Mouse (Mus musculus): ENCODE results near the gene Adcy4. TPM values are rescaled to one million over a fixed set of nuclear protein-coding genes. Genes with fewer than 3 reads are reported as not detected.

Gene Adcy4
- polyA plus RNA-seq, 1 experiment from 2014 or later: 6.0 TPM

- H3K27me3 ChIP-seq: no peaks in the 10 kb centered on the region
- ATAC-seq (ENCODE audit: low FRiP score): peak; percentile 17
- WGBS: 51% methylated on average over 8 of the region's 8 CpGs
- H3K36me3 ChIP-seq: peaks cover 24% of the 10 kb centered on the region
- H3K4me3 ChIP-seq: peak overlapping the region; percentile 73
- H3K4me1 ChIP-seq (replicated peaks): peaks cover 16% of the 10 kb centered on the region
- no peaks in the 10 kb centered on the region for H3K9me3 ChIP-seq
- peak overlapping the region; percentile 81 for H3K9ac ChIP-seq
- H3K4me2 ChIP-seq: peak overlapping the region; percentile 61
- H3K27ac ChIP-seq: peak overlapping the region; percentile 90; the same call in 1 of the 2 replicates
Measured at GRCm38 (mm10) chr14:55722438-55722945, 61.4 kb downstream of the Adcy4 start.

GRCm38 (mm10) chr14:55721700-55722437 lies 62.0 kb downstream of the Adcy4 start, which contains the start of gene Rabggta:
TSS of gene Rabggta (minus strand) at chr14:55722263.
- Histone ChIP-seq H3K9me3 (no peaks in the 10 kb centered on the region), H3K27ac (peak within 1 kb of the TSS; percentile 90), H3K27me3 (no peaks in the 10 kb centered on the region), H3K4me3 (peak within 1 kb of the TSS; percentile 73), H3K4me1 (replicated peaks) (peaks cover 16% of the 10 kb centered on the region), H3K36me3 (peaks cover 30% of the 10 kb centered on the region), H3K4me2 (peak within 1 kb of the TSS; percentile 61), H3K9ac (peak within 1 kb of the TSS; percentile 81)
- peak; percentile 98 for ATAC-seq (ENCODE audit: low FRiP score)
- under 1% methylated on average over 47 of the region's 50 CpGs for WGBS

GRCm38 (mm10) chr14:55721076-55721475 lies 62.8 kb downstream of the Adcy4 start:
- peaks cover 16% of the 10 kb centered on the region for H3K4me1 ChIP-seq (replicated peaks)
- H3K27ac ChIP-seq: no peak overlapping the region
- H3K9ac ChIP-seq: peak overlapping the region; percentile 81
- H3K4me3 ChIP-seq: peak overlapping the region; percentile 73
- WGBS: 70% methylated on average over 6 of the region's 6 CpGs
- H3K4me2 ChIP-seq: peak overlapping the region; percentile 61
- H3K9me3 ChIP-seq: no peaks in the 10 kb centered on the region
- H3K27me3 ChIP-seq: no peaks in the 10 kb centered on the region
- H3K36me3 ChIP-seq: peaks cover 38% of the 10 kb centered on the region
- ATAC-seq (ENCODE audit: low FRiP score): peak; percentile 1; the same call in 1 of the 2 replicates

- no peak for ATAC-seq (ENCODE audit: low FRiP score)
- H3K9me3 ChIP-seq: no peaks in the 10 kb centered on the region
- H3K36me3 ChIP-seq: peaks cover 39% of the 10 kb centered on the region
- H3K9ac ChIP-seq: peak overlapping the region; percentile 29; the same call in 1 of the 2 replicates
- H3K27ac ChIP-seq: no peak overlapping the region
- peak overlapping the region; percentile 61 for H3K4me2 ChIP-seq
- WGBS: 93% methylated on average over 12 of the region's 12 CpGs
- peaks cover 16% of the 10 kb centered on the region for H3K4me1 ChIP-seq (replicated peaks)
- H3K27me3 ChIP-seq: no peaks in the 10 kb centered on the region
- H3K4me3 ChIP-seq: peak overlapping the region; percentile 73; the same call in 1 of the 2 replicates
Measured at GRCm38 (mm10) chr14:55720666-55721065, 63.2 kb downstream of the Adcy4 start.

- H3K9me3 ChIP-seq: no peaks in the 10 kb centered on the region
- H3K27ac ChIP-seq: no peak overlapping the region
- no peak overlapping the region for H3K4me3 ChIP-seq
- H3K27me3 ChIP-seq: no peaks in the 10 kb centered on the region
- peaks cover 39% of the 10 kb centered on the region for H3K36me3 ChIP-seq
- 92% methylated on average over 6 of the region's 6 CpGs for WGBS
- ATAC-seq (ENCODE audit: low FRiP score): no peak
- H3K4me2 ChIP-seq: no peak overlapping the region
- peaks cover 16% of the 10 kb centered on the region for H3K4me1 ChIP-seq (replicated peaks)
- no peak overlapping the region for H3K9ac ChIP-seq
Measured at GRCm38 (mm10) chr14:55719737-55720136, 64.2 kb downstream of the Adcy4 start.

Other genes with a start within 250 kb of the Adcy4 start
- gene Pck2, start 243.8 kb downstream of the Adcy4 start, polyA plus RNA-seq (2015; fragmentation: Nextera tagmentation; extraction: Ambion mirVana): 20.7 and 21.5 TPM in 2 replicates
- gene Dcaf11, start 224.1 kb downstream of the Adcy4 start, polyA plus RNA-seq (2015; fragmentation: Nextera tagmentation; extraction: Ambion mirVana): 124 and 130 TPM in 2 replicates
- gene A730061H03Rik, start 223.7 kb downstream of the Adcy4 start, polyA plus RNA-seq (2015; fragmentation: Nextera tagmentation; extraction: Ambion mirVana): 0.71 and 2.0 TPM in 2 replicates
- 0.40 and 0.54 TPM in 2 replicates for gene Fitm1, start 208.5 kb downstream of the Adcy4 start, polyA plus RNA-seq (2015; fragmentation: Nextera tagmentation; extraction: Ambion mirVana)
- gene Psme1, start 206.0 kb downstream of the Adcy4 start, polyA plus RNA-seq (2015; fragmentation: Nextera tagmentation; extraction: Ambion mirVana): 188 TPM in 2 replicates
- 15.7 and 20.4 TPM in 2 replicates for gene Emc9, start 198.8 kb downstream of the Adcy4 start, polyA plus RNA-seq (2015; fragmentation: Nextera tagmentation; extraction: Ambion mirVana)
- gene Psme2, start 193.0 kb downstream of the Adcy4 start, polyA plus RNA-seq (2015; fragmentation: Nextera tagmentation; extraction: Ambion mirVana): 198 and 215 TPM in 2 replicates
- gene Rnf31, start 192.4 kb downstream of the Adcy4 start, polyA plus RNA-seq (2015; fragmentation: Nextera tagmentation; extraction: Ambion mirVana): 18.8 and 20.8 TPM in 2 replicates
- gene Irf9, start 180.5 kb downstream of the Adcy4 start, polyA plus RNA-seq (2015; fragmentation: Nextera tagmentation; extraction: Ambion mirVana): 9.0 and 10.0 TPM in 2 replicates
- 15.1 and 16.0 TPM in 2 replicates for gene Rec8, start 166.1 kb downstream of the Adcy4 start, polyA plus RNA-seq (2015; fragmentation: Nextera tagmentation; extraction: Ambion mirVana)
- gene Ipo4, start 148.1 kb downstream of the Adcy4 start, polyA plus RNA-seq (2015; fragmentation: Nextera tagmentation; extraction: Ambion mirVana): 86.1 and 96.7 TPM in 2 replicates
- 2.2 and 2.8 TPM in 2 replicates for gene Gm49378, start 146.2 kb downstream of the Adcy4 start, polyA plus RNA-seq (2015; fragmentation: Nextera tagmentation; extraction: Ambion mirVana)
- 58.5 and 65.8 TPM in 2 replicates for gene Tm9sf1, start 140.3 kb downstream of the Adcy4 start, polyA plus RNA-seq (2015; fragmentation: Nextera tagmentation; extraction: Ambion mirVana)
- 0.41 and 0.43 TPM in 2 replicates for gene Tssk4, start 133.9 kb downstream of the Adcy4 start, polyA plus RNA-seq (2015; fragmentation: Nextera tagmentation; extraction: Ambion mirVana)
- gene Mdp1, start 123.6 kb downstream of the Adcy4 start, polyA plus RNA-seq (2015; fragmentation: Nextera tagmentation; extraction: Ambion mirVana): 74.7 and 77.5 TPM in 2 replicates
- gene Gmpr2, start 112.2 kb downstream of the Adcy4 start, polyA plus RNA-seq (2015; fragmentation: Nextera tagmentation; extraction: Ambion mirVana): 51.1 and 52.9 TPM in 2 replicates
- 585 and 628 TPM in 2 replicates for gene Nedd8, start 112.0 kb downstream of the Adcy4 start, polyA plus RNA-seq (2015; fragmentation: Nextera tagmentation; extraction: Ambion mirVana)
- 28.0 and 31.8 TPM in 2 replicates for gene Tinf2, start 102.3 kb downstream of the Adcy4 start, polyA plus RNA-seq (2015; fragmentation: Nextera tagmentation; extraction: Ambion mirVana)
- 0.19 and 0.47 TPM in 2 replicates for gene Tgm1, start 70.2 kb downstream of the Adcy4 start, polyA plus RNA-seq (2015; fragmentation: Nextera tagmentation; extraction: Ambion mirVana)
- gene Rabggta, start 61.8 kb downstream of the Adcy4 start, polyA plus RNA-seq (2015; fragmentation: Nextera tagmentation; extraction: Ambion mirVana): 56.4 and 57.0 TPM in 2 replicates
- gene Dhrs1, start 38.4 kb downstream of the Adcy4 start, polyA plus RNA-seq (2015; fragmentation: Nextera tagmentation; extraction: Ambion mirVana): 77.4 and 79.2 TPM in 2 replicates
- gene Nop9, start 38.4 kb downstream of the Adcy4 start, polyA plus RNA-seq (2015; fragmentation: Nextera tagmentation; extraction: Ambion mirVana): 28.7 and 33.5 TPM in 2 replicates
- gene Cideb, start 25.6 kb downstream of the Adcy4 start, polyA plus RNA-seq (2015; fragmentation: Nextera tagmentation; extraction: Ambion mirVana): 0.25 TPM in 2 replicates
- 0.43 and 0.56 TPM in 2 replicates for gene Ltb4r2, start 22.7 kb downstream of the Adcy4 start, polyA plus RNA-seq (2015; fragmentation: Nextera tagmentation; extraction: Ambion mirVana)
- 0.32 and 0.74 TPM in 2 replicates for gene Ltb4r1, start 18.1 kb downstream of the Adcy4 start, polyA plus RNA-seq (2015; fragmentation: Nextera tagmentation; extraction: Ambion mirVana)
- 2.6 and 3.7 TPM in 2 replicates for gene Ripk3, start 4.8 kb upstream of the Adcy4 start, polyA plus RNA-seq (2015; fragmentation: Nextera tagmentation; extraction: Ambion mirVana)
- 10.8 and 12.0 TPM in 2 replicates for gene Nfatc4, start 39.0 kb upstream of the Adcy4 start, polyA plus RNA-seq (2015; fragmentation: Nextera tagmentation; extraction: Ambion mirVana)
- 11.7 and 11.9 TPM in 2 replicates for gene Nynrin, start 69.9 kb upstream of the Adcy4 start, polyA plus RNA-seq (2015; fragmentation: Nextera tagmentation; extraction: Ambion mirVana)
- gene Cbln3, start 100.3 kb upstream of the Adcy4 start, polyA plus RNA-seq (2015; fragmentation: Nextera tagmentation; extraction: Ambion mirVana): 0.14 and 0.27 TPM in 2 replicates
- gene Khnyn, start 100.9 kb upstream of the Adcy4 start, polyA plus RNA-seq (2015; fragmentation: Nextera tagmentation; extraction: Ambion mirVana): 10.0 and 11.1 TPM in 2 replicates
- gene Sdr39u1, start 116.2 kb upstream of the Adcy4 start, polyA plus RNA-seq (2015; fragmentation: Nextera tagmentation; extraction: Ambion mirVana): 115 and 124 TPM in 2 replicates
- 0.43 TPM in 1 of 2 replicates, not detected in the other for gene Cma1, start 160.6 kb upstream of the Adcy4 start, polyA plus RNA-seq (2015; fragmentation: Nextera tagmentation; extraction: Ambion mirVana)
- not detected in 2 replicates for gene Cma2, start 166.9 kb upstream of the Adcy4 start, polyA plus RNA-seq (2015; fragmentation: Nextera tagmentation; extraction: Ambion mirVana)
- gene Mcpt1, start 233.9 kb upstream of the Adcy4 start, polyA plus RNA-seq (2015; fragmentation: Nextera tagmentation; extraction: Ambion mirVana): not detected in 2 replicates
- gene Mcpt9, start 246.4 kb upstream of the Adcy4 start, polyA plus RNA-seq (2015; fragmentation: Nextera tagmentation; extraction: Ambion mirVana): not detected in 2 replicates

Data from hindbrain, embryonic 13.5 days (tissue).